Mouse (Mus musculus) layer of hippocampus, adult 11-12 months (tissue): ENCODE data around the gene Glis3.

Source experiments
- DNase-seq: peaks from one replicate; pipeline ENCODE4 v3.0.0; 2022; ENCODE audit warnings: low spot score

Glis3 gene

GRCm38 (mm10) chr19:28533576-28533975 lies 146.3 kb downstream of the Glis3 start:
- DNase-seq, result no peak

- no peak for DNase-seq
Measured at GRCm38 (mm10) chr19:28531750-28532149, 148.1 kb downstream of the Glis3 start.

- no peak for DNase-seq
Measured at GRCm38 (mm10) chr19:28530846-28531245, 149.0 kb downstream of the Glis3 start.

- no peak for DNase-seq
Measured at GRCm38 (mm10) chr19:28529006-28529405, 150.9 kb downstream of the Glis3 start.

DNA sequence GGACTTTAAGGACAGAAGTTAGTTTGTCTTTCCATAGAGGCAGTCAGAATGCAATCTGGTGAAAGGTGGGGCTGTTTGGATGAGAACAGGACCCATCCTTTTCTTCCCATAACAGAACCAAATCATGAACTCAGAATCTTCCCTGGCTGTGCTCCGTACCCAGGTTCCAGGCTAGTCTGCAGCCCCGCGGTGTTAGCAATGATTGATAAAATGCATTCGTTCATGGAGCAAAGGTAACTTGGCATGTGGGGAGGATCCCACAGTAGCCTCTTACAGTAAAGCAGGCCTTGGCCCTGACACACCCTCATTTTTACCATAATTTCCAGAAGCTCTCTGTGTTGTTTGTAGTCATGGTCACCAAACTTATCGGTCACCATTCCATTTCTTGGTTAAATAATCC lies 152.4 kb downstream of the Glis3 start:
- DNase-seq, result no peak

GRCm38 (mm10) chr19:28525331-28525730 lies 154.5 kb downstream of the Glis3 start:
- no peak for DNase-seq

- DNase-seq, result no peak
Measured at GRCm38 (mm10) chr19:28522289-28522688, 157.6 kb downstream of the Glis3 start.

DNA sequence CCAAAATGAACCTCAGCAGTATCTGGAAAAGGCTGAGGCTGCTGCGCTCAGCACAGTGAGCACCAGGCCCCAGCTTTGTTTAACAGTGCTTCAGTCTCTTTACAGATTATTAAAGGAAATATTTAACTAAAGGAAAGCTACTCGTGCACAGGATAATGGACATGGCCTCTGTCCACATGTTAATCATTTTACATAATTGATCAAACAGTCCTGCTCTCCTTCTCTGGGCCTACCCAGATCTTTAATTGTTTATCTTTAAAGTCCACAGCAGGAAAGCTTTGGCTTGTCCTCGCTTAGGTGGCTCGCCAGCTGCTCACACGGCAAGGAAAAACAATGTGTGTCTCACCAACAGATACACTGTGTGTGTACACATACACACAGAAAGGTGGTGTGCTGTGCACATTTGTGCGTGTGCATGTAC lies 159.1 kb downstream of the Glis3 start:
- DNase-seq, result no peak

DNA sequence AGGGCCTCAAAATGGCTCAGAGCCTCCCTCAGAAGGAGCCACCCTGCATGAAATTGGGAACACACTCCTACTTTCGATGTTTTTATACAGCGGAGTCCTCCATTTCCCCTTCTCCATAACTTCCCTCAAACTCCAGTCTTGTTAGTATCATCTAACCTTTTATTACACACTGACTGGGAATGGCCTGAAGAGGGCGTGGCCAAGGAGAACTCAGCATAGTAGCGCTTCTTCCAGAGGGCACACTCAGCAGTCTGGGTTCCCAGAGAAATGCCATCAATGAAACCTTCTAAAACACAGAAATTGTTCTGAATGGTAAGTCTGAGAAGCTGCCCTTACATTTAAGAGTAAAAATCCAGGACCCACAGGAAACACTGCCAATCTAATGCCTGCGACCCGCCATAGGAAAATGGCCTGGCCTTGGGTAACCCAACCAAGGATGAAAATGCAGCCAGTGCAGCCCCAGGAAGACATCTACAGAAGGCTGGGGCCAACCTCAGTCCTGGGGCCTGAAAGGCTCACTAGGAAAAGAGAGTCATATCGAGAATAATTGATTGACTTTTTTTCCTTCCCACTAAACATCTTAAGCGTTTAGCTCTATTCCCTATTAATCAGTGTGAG lies 159.6 kb downstream of the Glis3 start:
- no peak for DNase-seq

DNA sequence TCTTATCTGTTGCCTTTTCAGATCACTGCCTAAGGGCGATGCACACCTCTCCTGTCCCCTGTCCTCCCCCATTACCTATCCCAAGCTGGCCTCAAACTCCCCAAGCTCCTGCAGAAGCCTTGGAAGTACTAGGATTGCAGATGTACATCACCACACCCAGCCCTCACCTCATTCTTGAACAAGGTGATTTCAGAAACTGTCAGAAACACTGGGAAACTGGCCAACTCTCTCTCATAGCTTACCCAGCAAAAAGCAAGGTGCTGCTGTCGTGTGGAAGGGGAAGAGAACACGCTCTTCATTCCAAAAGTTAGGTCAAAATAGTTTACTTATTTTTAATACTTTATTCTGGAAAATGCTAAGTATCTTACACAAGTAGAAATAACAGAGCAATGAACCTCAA lies 160.6 kb downstream of the Glis3 start:
- DNase-seq, result no peak

- no peak for DNase-seq
Measured at GRCm38 (mm10) chr19:28518846-28519245, 161.0 kb downstream of the Glis3 start.

DNA sequence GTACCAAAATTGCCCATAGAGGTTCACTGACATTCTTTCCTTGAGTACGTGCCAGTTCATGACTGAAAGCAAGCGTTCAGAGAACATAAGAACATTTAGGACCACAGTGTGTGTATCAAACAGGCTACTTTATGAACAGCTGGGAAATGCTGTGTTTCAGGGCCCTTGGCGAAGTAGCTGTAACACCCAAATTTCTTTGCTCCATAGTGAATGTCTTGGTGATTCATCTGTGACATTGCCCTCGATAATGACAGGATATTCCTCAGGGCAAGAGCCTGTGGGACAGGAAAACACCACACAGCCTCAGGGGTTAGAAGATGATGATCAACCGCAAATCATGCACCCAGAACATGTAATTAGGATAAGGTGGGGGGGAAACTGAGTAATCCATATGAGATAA lies 161.6 kb downstream of the Glis3 start:
- DNase-seq, result no peak

- DNase-seq, result no peak
Measured at GRCm38 (mm10) chr19:28517464-28518080, 162.3 kb downstream of the Glis3 start.

DNA sequence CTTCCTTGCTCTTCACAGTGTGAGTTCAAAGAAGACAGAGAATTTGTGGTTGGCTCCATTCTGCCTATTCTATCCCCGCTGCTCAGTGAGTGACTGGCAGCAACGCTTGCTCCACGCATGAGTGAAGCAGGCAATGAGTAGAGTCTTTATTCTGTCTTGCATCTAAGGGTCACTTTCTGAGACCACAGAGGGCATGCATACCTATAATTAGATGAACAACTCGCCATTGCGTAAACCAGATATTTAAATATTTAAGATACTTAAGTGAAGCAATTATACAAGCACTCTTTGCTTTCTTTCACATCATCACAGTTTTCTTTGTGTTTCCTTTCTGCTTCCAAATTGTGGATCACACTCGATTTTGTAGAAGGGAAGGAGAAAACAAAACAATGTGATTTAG lies 163.4 kb downstream of the Glis3 start:
- DNase-seq, result no peak

- no peak for DNase-seq
Measured at GRCm38 (mm10) chr19:28512475-28512874, 167.4 kb downstream of the Glis3 start.

- no peak for DNase-seq
Measured at GRCm38 (mm10) chr19:28511910-28512309, 168.0 kb downstream of the Glis3 start.

DNA sequence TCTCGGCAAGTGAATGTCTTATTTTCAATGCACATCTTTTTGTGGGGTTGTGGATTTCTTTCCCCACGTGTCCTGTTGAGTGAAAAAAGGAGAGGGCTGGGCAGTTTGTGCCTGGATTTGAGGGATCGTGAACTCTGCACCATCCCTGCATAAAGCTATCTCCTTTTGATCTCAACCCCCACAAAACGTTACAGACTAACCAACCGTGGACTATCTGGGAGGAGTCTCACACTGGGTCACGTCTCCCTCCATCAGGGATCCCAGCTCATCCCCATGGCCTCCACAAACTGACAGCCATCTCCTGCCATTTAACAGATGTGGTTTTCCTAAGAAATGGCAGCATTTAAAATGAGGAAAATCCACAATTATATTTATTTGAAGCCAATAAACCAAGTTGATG lies 174.5 kb downstream of the Glis3 start:
- no peak for DNase-seq

DNA sequence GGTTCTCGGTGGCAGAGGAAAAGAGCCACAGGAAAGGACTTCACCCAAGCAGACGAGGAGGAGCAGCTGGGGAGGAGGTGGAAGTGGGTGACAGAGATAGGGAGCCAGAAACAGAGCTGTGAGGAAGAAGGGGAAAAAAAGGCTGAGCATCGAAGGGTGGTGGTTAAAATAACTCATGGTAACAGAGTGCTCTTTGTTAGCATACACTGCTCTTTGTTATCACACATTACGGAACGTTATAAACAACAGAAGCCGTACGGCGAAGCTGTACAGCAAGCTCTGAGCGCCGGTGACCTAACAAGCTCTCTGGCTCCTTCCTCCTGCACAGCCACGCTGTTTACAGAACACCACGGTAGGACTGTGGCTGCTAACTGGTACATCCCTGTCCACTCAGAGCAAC lies 176.9 kb downstream of the Glis3 start:
- DNase-seq, result peak; percentile 68

GRCm38 (mm10) chr19:28500975-28501374 lies 178.9 kb downstream of the Glis3 start:
- DNase-seq, result no peak

GRCm38 (mm10) chr19:28500505-28500904 lies 179.4 kb downstream of the Glis3 start:
- DNase-seq, result no peak

DNA sequence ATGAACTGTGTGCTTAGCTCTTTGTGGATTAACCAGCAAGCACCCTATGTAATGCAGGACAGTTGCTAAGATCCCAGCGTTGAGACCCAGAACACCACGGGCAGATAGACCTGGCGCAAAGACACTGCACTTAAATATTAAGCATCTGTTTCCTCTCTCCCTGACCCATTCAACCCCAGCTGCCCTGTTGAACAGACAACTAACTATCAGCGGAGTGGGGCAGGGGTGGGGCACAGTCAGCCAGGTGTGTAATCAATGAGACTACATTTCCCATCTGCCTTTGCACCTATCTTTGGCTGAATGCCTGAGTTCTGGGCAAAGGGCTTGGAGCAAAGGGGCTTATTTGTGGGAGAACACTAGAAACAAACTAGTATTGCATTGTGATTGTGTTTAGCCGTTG lies 180.1 kb downstream of the Glis3 start:
- DNase-seq, result no peak

GRCm38 (mm10) chr19:28495926-28496325 lies 184.0 kb downstream of the Glis3 start:
- DNase-seq, result no peak

DNA sequence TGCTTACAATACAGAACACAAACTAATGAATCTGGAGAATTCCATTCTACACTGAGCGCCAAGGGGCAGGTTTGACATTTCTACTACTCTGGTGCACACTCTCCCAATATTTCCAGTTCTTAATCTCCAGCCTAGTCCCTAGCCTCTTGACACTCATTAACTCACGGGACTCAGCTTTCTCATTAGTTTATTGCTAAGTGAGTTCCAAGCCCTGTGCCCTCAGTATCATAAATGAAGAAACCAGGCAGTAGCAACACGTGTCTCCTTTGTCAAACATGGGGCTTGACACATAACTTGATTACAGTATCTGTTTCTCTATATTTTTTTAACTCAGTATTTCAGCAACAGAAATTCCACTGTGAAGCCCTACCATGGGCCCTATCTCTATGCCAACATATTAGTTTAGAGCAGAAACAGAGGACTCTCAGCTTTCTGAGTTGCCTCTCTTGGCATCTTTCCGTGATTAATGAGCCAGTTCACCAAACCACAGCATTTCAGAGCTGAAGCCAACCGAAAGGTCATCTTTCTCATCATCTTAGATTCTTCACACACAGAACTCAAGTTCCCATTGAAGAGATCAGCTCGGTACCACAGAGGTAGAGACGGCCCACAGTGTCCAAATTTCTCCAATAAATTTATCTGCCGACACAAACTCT lies 186.1 kb downstream of the Glis3 start:
- no peak for DNase-seq

- DNase-seq, result no peak
Measured at GRCm38 (mm10) chr19:28478055-28478454, 201.8 kb downstream of the Glis3 start.
